Mouse (Mus musculus) CH12.LX (cell line): Measurements from ENCODE around the gene Nemp1. TPM values are rescaled to one million over a fixed set of nuclear protein-coding genes. Genes with fewer than 3 reads are reported as not detected.

Experiments used
- DNase-seq: peaks from one replicate; pipeline ENCODE4 v3.0.0-alpha.2; 2013; ENCODE audit errors: extremely low read depth
- H3K27ac ChIP-seq: 2 replicates; pipeline ENCODE4 v1.5.1; 2012; ENCODE audit warnings: low read depth, mild to moderate bottlenecking, control low read depth, moderate library complexity; ENCODE audit not compliant: insufficient read depth
- H3K27me3 ChIP-seq: replicated peaks from 2 replicates; pipeline ENCODE3; 2012; ENCODE audit warnings: inconsistent platforms
- H3K36me3 ChIP-seq, 2 experiments: replicated peaks in 1 of 2; 2 replicates each; pipeline versions ENCODE3 to v1.6.1; 2012; ENCODE audit warnings: inconsistent platforms in 1 of 2, low read length in 1 of 2, mild to moderate bottlenecking in 1 of 2, mixed read lengths in 1 of 2, moderate library complexity in 1 of 2; ENCODE audit not compliant: control insufficient read depth in 1 of 2, insufficient read depth in 1 of 2
- H3K4me1 ChIP-seq, 2 experiments: 2 replicates each; pipeline ENCODE4 v1.6.1; 2012; ENCODE audit warnings: inconsistent platforms in 1 of 2, moderate library complexity in 1 of 2; ENCODE audit not compliant: insufficient read depth in 2 of 2, control insufficient read depth in 1 of 2
- H3K4me2 ChIP-seq: 2 replicates; pipeline ENCODE4 v1.6.1; 2012; ENCODE audit warnings: low read depth, mild to moderate bottlenecking, control low read depth; ENCODE audit not compliant: poor library complexity, insufficient read depth, severe bottlenecking
- H3K4me3 ChIP-seq, 3 experiments: fragments of 150-350 bp in 1 of 3; sonication (generic) in 1 of 3; replicated peaks in 1 of 3; 2 replicates each; pipeline versions ENCODE3 to v1.5.1; 2011 to 2012; ENCODE audit warnings: low read depth in 2 of 3, low read length in 2 of 3, mild to moderate bottlenecking in 2 of 3, moderate library complexity in 2 of 3, control low read depth in 1 of 3, improper control_type of control experiment in 1 of 3, inconsistent platforms in 1 of 3, mixed read lengths in 1 of 3; ENCODE audit not compliant: poor library complexity in 1 of 3
- H3K79me2 ChIP-seq: replicated peaks from 2 replicates; pipeline ENCODE4 v1.6.1; 2012; ENCODE audit warnings: mild to moderate bottlenecking, moderate library complexity; ENCODE audit not compliant: control insufficient read depth, poor library complexity, insufficient read depth, severe bottlenecking; ENCODE audit errors: extremely low read depth
- H3K9ac ChIP-seq: 2 replicates; pipeline ENCODE4 v1.6.1; 2012; ENCODE audit warnings: low read depth, mild to moderate bottlenecking, control low read depth, moderate library complexity; ENCODE audit not compliant: insufficient read depth
- H3K9me3 ChIP-seq: replicated peaks from 2 replicates; pipeline ENCODE3; 2012; ENCODE audit warnings: low read length, inconsistent platforms, mixed read lengths
- BHLHE40 ChIP-seq: IDR thresholded peaks from 2 replicates; pipeline ENCODE4 v1.6.1; 2011; ENCODE audit warnings: mild to moderate bottlenecking, low read depth, low read length, improper control_type of control experiment
- CHD1 ChIP-seq: IDR thresholded peaks from 2 replicates; pipeline ENCODE4 v1.6.1; 2012; ENCODE audit warnings: low read depth, low read length, improper control_type of control experiment, inconsistent platforms
- CHD2 ChIP-seq: IDR thresholded peaks from 2 replicates; pipeline ENCODE4 v1.6.1; 2011; ENCODE audit warnings: low read length, improper control_type of control experiment
- CTCF ChIP-seq, 2 experiments: IDR thresholded peaks in 1 of 2; conservative IDR thresholded peaks in 1 of 2; 2 replicates each; pipeline ENCODE4 v1.5.1; 2011 to 2012; ENCODE audit warnings: low read depth in 2 of 2, low read length in 2 of 2, improper control_type of control experiment in 1 of 2, inconsistent platforms in 1 of 2, mild to moderate bottlenecking in 1 of 2, moderate library complexity in 1 of 2
- E2F4 ChIP-seq: IDR thresholded peaks from 2 replicates; pipeline ENCODE4 v1.6.1; 2011; ENCODE audit warnings: low read depth, low read length, improper control_type of control experiment; ENCODE audit not compliant: insufficient replicate concordance
- ELF1 ChIP-seq: IDR thresholded peaks from 2 replicates; pipeline ENCODE4 v1.6.1; 2014; ENCODE audit warnings: low read depth, mild to moderate bottlenecking, inconsistent platforms, low read length, improper control_type of control experiment
- EP300 ChIP-seq: IDR thresholded peaks from 2 replicates; pipeline ENCODE4 v1.6.1; 2011; ENCODE audit warnings: low read length, improper control_type of control experiment
- ETS1 ChIP-seq: conservative IDR thresholded peaks from 2 replicates; pipeline ENCODE4 v1.6.1; 2012; ENCODE audit warnings: low read depth, mild to moderate bottlenecking, inconsistent platforms, low read length, improper control_type of control experiment, moderate library complexity
- GABPA ChIP-seq: IDR thresholded peaks from 2 replicates; pipeline ENCODE4 v1.6.1; 2012; ENCODE audit warnings: low read depth, low read length, improper control_type of control experiment, inconsistent platforms; ENCODE audit not compliant: insufficient replicate concordance
- HCFC1 ChIP-seq: IDR thresholded peaks from 2 replicates; pipeline ENCODE4 v1.6.1; 2012; ENCODE audit warnings: low read depth, mild to moderate bottlenecking, inconsistent platforms, low read length, improper control_type of control experiment
- JUN ChIP-seq: IDR thresholded peaks from 2 replicates; pipeline ENCODE4 v1.6.1; 2011; ENCODE audit warnings: low read depth, mild to moderate bottlenecking, low read length, improper control_type of control experiment, moderate library complexity; ENCODE audit not compliant: insufficient read depth
- JUND ChIP-seq: conservative IDR thresholded peaks from 2 replicates; pipeline ENCODE4 v1.6.1; 2011; ENCODE audit warnings: low read depth, low read length, improper control_type of control experiment
- KAT2A ChIP-seq: IDR thresholded peaks from 2 replicates; pipeline ENCODE4 v1.6.1; 2012; ENCODE audit warnings: low read length, improper control_type of control experiment, inconsistent platforms; ENCODE audit not compliant: insufficient replicate concordance
- MAFK ChIP-seq: IDR thresholded peaks from 2 replicates; pipeline ENCODE4 v1.6.1; 2011; ENCODE audit warnings: low read length, improper control_type of control experiment; ENCODE audit not compliant: insufficient replicate concordance
- MAX ChIP-seq: IDR thresholded peaks from 2 replicates; pipeline ENCODE4 v1.6.1; 2011; ENCODE audit warnings: low read length, improper control_type of control experiment
- MAZ ChIP-seq: IDR thresholded peaks from 2 replicates; pipeline ENCODE4 v1.6.1; 2012; ENCODE audit warnings: low read depth, mild to moderate bottlenecking, inconsistent platforms, low read length, improper control_type of control experiment, moderate library complexity
- MEF2A ChIP-seq: IDR thresholded peaks from 2 replicates; pipeline ENCODE4 v1.6.1; 2014; ENCODE audit warnings: low read depth, mild to moderate bottlenecking, inconsistent platforms, low read length, improper control_type of control experiment, borderline replicate concordance
- MXI1 ChIP-seq: IDR thresholded peaks from 2 replicates; pipeline ENCODE4 v1.6.1; 2011; ENCODE audit warnings: mild to moderate bottlenecking, low read depth, low read length, improper control_type of control experiment
- MYC ChIP-seq: IDR thresholded peaks from 2 replicates; pipeline ENCODE4 v1.6.1; 2011; ENCODE audit warnings: low read depth, mild to moderate bottlenecking, improper control_type of control experiment, low read length
- NELFE ChIP-seq: IDR thresholded peaks from 2 replicates; pipeline ENCODE4 v1.6.1; 2011; ENCODE audit warnings: low read depth, low read length, improper control_type of control experiment
- NRF1 ChIP-seq: IDR thresholded peaks from 2 replicates; pipeline ENCODE4 v1.6.1; 2014; ENCODE audit warnings: low read depth, mild to moderate bottlenecking, inconsistent platforms, low read length, improper control_type of control experiment, moderate library complexity
- PAX5 ChIP-seq: IDR thresholded peaks from 2 replicates; pipeline ENCODE4 v1.6.1; 2012; ENCODE audit warnings: low read length, inconsistent platforms, mixed read lengths
- POLR2A ChIP-seq: IDR thresholded peaks from 2 replicates; pipeline ENCODE4 v1.6.1; 2011; ENCODE audit warnings: low read depth, mild to moderate bottlenecking, improper control_type of control experiment, low read length
- POLR2AphosphoS2 ChIP-seq: IDR thresholded peaks from 2 replicates; pipeline ENCODE4 v1.6.1; 2011; ENCODE audit warnings: low read depth, low read length, improper control_type of control experiment
- RCOR1 ChIP-seq: conservative IDR thresholded peaks from 2 replicates; pipeline ENCODE4 v1.6.1; 2012; ENCODE audit warnings: low read depth, mild to moderate bottlenecking, inconsistent platforms, low read length, improper control_type of control experiment
- SIN3A ChIP-seq: IDR thresholded peaks from 2 replicates; pipeline ENCODE4 v1.6.1; 2012; ENCODE audit warnings: low read length, improper control_type of control experiment, inconsistent platforms
- SMC3 ChIP-seq: IDR thresholded peaks from 2 replicates; pipeline ENCODE4 v1.6.1; 2011; ENCODE audit warnings: low read depth, low read length, improper control_type of control experiment
- TBP ChIP-seq: conservative IDR thresholded peaks from 2 replicates; pipeline ENCODE4 v1.6.1; 2011; ENCODE audit warnings: low read depth, low read length, improper control_type of control experiment
- TCF12 ChIP-seq: IDR thresholded peaks from 2 replicates; pipeline ENCODE4 v1.6.1; 2014; ENCODE audit warnings: low read depth, mild to moderate bottlenecking, inconsistent platforms, low read length, improper control_type of control experiment
- UBTF ChIP-seq: IDR thresholded peaks from 2 replicates; pipeline ENCODE4 v1.6.1; 2012; ENCODE audit warnings: low read depth, mild to moderate bottlenecking, inconsistent platforms, low read length, improper control_type of control experiment, moderate library complexity
- USF2 ChIP-seq: conservative IDR thresholded peaks from 2 replicates; pipeline ENCODE4 v1.6.1; 2011; ENCODE audit warnings: low read depth, low read length, improper control_type of control experiment
- ZKSCAN1 ChIP-seq: IDR thresholded peaks from 2 replicates; pipeline ENCODE4 v1.6.1; 2012; ENCODE audit warnings: low read depth, inconsistent platforms, low read length, improper control_type of control experiment, borderline replicate concordance
- ZMIZ1 ChIP-seq: IDR thresholded peaks from 2 replicates; pipeline ENCODE4 v1.6.1; 2012; ENCODE audit warnings: low read depth, mild to moderate bottlenecking, inconsistent platforms, low read length, improper control_type of control experiment
- ZNF384 ChIP-seq: IDR thresholded peaks from 2 replicates; pipeline ENCODE4 v1.6.1; 2012; ENCODE audit warnings: low read depth, low read length, improper control_type of control experiment, inconsistent platforms
- dilution Hi-C: fragments of 300-500 bp; cut with MboI; formaldehyde crosslinking; loops from 2 replicates; pipeline ENCODE4 v1.14.3; 2020; ENCODE audit warnings: low sequenced_read_pairs; ENCODE audit not compliant: extremely low pct_unique_long_range_greater_than_20kb, extremely low pct_ligation_motif_present
- in situ Hi-C: fragments of 300-500 bp; cut with MboI; formaldehyde crosslinking; loops from 3 replicates; pipeline ENCODE4 v1.14.3; 2019; ENCODE audit warnings: low sequenced_read_pairs, low pct_ligation_motif_present, low pct_unique_long_range_greater_than_20kb, mixed read lengths
- polyA plus RNA-seq: library from polyadenylated mRNA; unstranded; fragments of >175 nt; gene quantifications from 2 replicates; pipeline ENCODE4 v1.2.1, GENCODE M21; 2012; ENCODE audit warnings: low read depth; ENCODE audit not compliant: insufficient read length
- total RNA-seq, 2 experiments: library from RNA; depleted of rRNA; stranded (reverse); fragments of 300-350 nt in 1 of 2; fragments of >200 nt in 1 of 2; gene quantifications; 2 replicates each; pipeline ENCODE4 v1.2.3; 2012 to 2014

Gene Nemp1
- total and polyA plus RNA-seq, 3 experiments = 8.3 to 17.4 (median 13.2) TPM

GRCm38 (mm10) chr10:127642772-127643552, 23.7 kb upstream of the Nemp1 start, which contains the start of gene Stat6 (continued):
- TF ChIP-seq JUN = no peak
- 0 out of 2 replicates have a peak, but pooled peaks have one; percentile 56 for TF ChIP-seq NELFE
- TF ChIP-seq KAT2A = 0 out of 2 replicates have a peak, but pooled peaks have one; percentile 39
- no peak for TF ChIP-seq CHD2
- TF ChIP-seq ZMIZ1 = peak; percentile 73; the same call in 1 of the 2 replicates
- TF ChIP-seq, all 38 proteins: peak for 21

- peaks cover 16% of the 10 kb centered on the region for H3K79me2 ChIP-seq
- H3K4me3 ChIP-seq = peak overlapping the region; percentile 60 to 86 (median 76)
- DNase-seq = peak; percentile 86
- peaks cover 10 to 37% of the 10 kb centered on the region in 2 experiments for H3K4me1 ChIP-seq
- dilution Hi-C loops (no loop called here), in situ Hi-C loops (no loop called here)
- peak overlapping the region; percentile 84 for H3K27ac ChIP-seq
- peak overlapping the region; percentile 97 for H3K4me2 ChIP-seq
- H3K9me3 ChIP-seq = no peaks in the 10 kb centered on the region
- peak overlapping the region; percentile 91 for H3K9ac ChIP-seq
- peaks cover 23 to 36% of the 10 kb centered on the region in 2 experiments for H3K36me3 ChIP-seq
- H3K27me3 ChIP-seq = no peaks in the 10 kb centered on the region
- TF ChIP-seq JUN = no peak
- no peak for TF ChIP-seq PAX5
- TF ChIP-seq HCFC1 = no peak
- peak; percentile 85 for TF ChIP-seq MAZ
- peak; percentile 40; the same call in 1 of the 2 replicates for TF ChIP-seq POLR2A
- no peak for TF ChIP-seq MYC
- peak; percentile 24 for TF ChIP-seq MEF2A
- TF ChIP-seq TBP = no peak
- no peak for TF ChIP-seq EP300
- TF ChIP-seq JUND = no peak
- no peak for TF ChIP-seq UBTF
- TF ChIP-seq TCF12 = peak; percentile 56
- no peak for TF ChIP-seq KAT2A
- TF ChIP-seq SMC3 = no peak
- TF ChIP-seq ELF1 = 0 out of 2 replicates have a peak, but pooled peaks have one; percentile 18
- TF ChIP-seq CHD2 = no peak
- TF ChIP-seq NRF1 = no peak
- no peak for TF ChIP-seq POLR2AphosphoS2
- TF ChIP-seq ZKSCAN1 = no peak
- TF ChIP-seq ETS1 = peak; percentile 74
- TF ChIP-seq E2F4 = no peak
- TF ChIP-seq BHLHE40 = peak; percentile 29; the same call in 1 of the 2 replicates
- TF ChIP-seq ZMIZ1 = 0 out of 2 replicates have a peak, but pooled peaks have one; percentile 31
- TF ChIP-seq MAX = no peak
- TF ChIP-seq GABPA = no peak
- no peak for TF ChIP-seq CHD1
- TF ChIP-seq ZNF384 = no peak
- no peak for TF ChIP-seq MAFK
- no peak for TF ChIP-seq RCOR1
- peak in 1 of 2 experiments; percentile 4; a peak in 1 of 4 replicates for TF ChIP-seq CTCF (conservative IDR thresholded peaks at IDR 0.05 in 1 of 2, IDR thresholded peaks at IDR 0.05 in 1 of 2; ENCODE audit: low read depth in 2 of 2, low read length in 2 of 2)
- TF ChIP-seq USF2 = no peak
- peak; percentile 32 for TF ChIP-seq MXI1
- TF ChIP-seq SIN3A = peak; percentile 40; the same call in 1 of the 2 replicates
Measured at GRCm38 (mm10) chr10:127643553-127644238, 23.0 kb upstream of the Nemp1 start.
